Mouse (Mus musculus) bone marrow, adult 2 months (tissue): ENCODE measurements around the gene Med7. TPM values are rescaled to one million over a fixed set of nuclear protein-coding genes. Genes with fewer than 3 reads are reported as not detected.

Source experiments
- H3K27ac ChIP-seq: fragments of 200-500 bp; 2 replicates; pipeline ENCODE4 v1.5.1; 2012; ENCODE audit warnings: low read depth, mild to moderate bottlenecking, control low read depth, inconsistent platforms, low read length; ENCODE audit not compliant: control insufficient read depth, poor library complexity, insufficient read depth
- H3K4me1 ChIP-seq: fragments of 200-500 bp; 2 replicates; pipeline ENCODE4 v1.6.1; 2011; ENCODE audit warnings: low read length; ENCODE audit not compliant: control insufficient read depth, insufficient read depth
- H3K4me3 ChIP-seq: fragments of 200-500 bp; replicated peaks from 2 replicates; pipeline ENCODE3; 2011; ENCODE audit warnings: mild to moderate bottlenecking, low read depth, low read length, control low read depth; ENCODE audit not compliant: control insufficient read depth
- CTCF ChIP-seq: fragments of 200-500 bp; IDR thresholded peaks from 2 replicates; pipeline ENCODE4 v1.5.1; 2011; ENCODE audit warnings: low read length, control low read depth; ENCODE audit not compliant: control insufficient read depth, insufficient read depth
- POLR2A ChIP-seq: fragments of 200-500 bp; IDR thresholded peaks from 2 replicates; pipeline ENCODE4 v1.6.1; 2011; ENCODE audit warnings: low read depth, mild to moderate bottlenecking, control low read depth, low read length, borderline replicate concordance; ENCODE audit not compliant: control insufficient read depth
- WGBS: fragments of 180-500 bp; shearing (Covaris S2); methylation state at CpG from one replicate; pipeline ENCODE4 v1.1.7; 2018; 5-methylcytosine and 5-hydroxymethylcytosine counted together
- polyA plus RNA-seq: library from polyadenylated mRNA; stranded (reverse); fragments of >200 nt; gene quantifications from 2 replicates; pipeline ENCODE4 v1.2.4, GENCODE M21; 2011; ENCODE audit warnings: low replicate concordance; ENCODE audit not compliant: missing spikeins, insufficient read depth, insufficient read length

Gene Med7
- polyA plus RNA-seq, 1 experiment, result 41.4 TPM

DNA sequence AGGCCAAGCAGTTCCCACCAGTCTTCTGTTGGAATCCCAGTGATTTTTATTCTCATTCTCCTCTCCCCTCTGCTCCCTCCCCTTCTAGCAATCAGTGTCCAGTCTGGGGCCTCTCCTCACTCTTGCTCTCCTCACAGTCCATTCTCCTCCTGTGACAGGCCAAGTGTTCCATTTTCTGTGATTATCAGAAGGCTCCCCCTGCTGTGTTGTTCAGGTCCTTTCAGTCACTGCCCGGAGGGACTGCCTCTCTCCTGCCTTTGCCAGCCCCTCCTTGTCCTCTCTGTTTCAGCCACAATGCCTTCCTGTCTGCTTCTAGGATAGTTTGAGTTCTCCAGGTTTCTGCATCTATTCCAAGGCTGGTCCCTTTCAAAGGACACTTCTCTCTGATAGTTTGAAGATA lies 51.5 kb downstream of the Med7 start:
- H3K4me1 ChIP-seq, result no peaks in the 10 kb centered on the region
- H3K27ac ChIP-seq, result no peak overlapping the region
- TF ChIP-seq POLR2A, result no peak
- TF ChIP-seq CTCF, result no peak
- H3K4me3 ChIP-seq, result no peak overlapping the region
- 3% methylated on average over 1 of the region's 1 CpGs for WGBS

DNA sequence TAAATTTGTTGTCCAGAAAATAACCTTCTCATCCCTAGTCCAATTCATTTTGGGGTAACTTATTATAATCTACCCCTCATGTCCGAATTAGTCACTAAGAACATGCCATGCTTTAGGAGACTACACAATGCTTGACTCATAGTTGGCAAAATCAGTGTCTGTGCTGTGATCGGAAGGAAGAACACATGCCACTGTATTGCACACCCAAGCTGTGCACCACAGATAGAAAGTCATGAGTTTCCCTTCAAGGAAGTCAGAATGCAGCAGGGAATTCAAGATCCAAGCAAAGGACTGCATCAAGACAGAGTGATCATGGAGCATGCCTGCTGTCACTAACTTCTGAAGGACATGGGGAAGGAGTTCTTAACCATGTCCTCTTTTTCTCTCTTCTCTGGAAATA lies 51.9 kb downstream of the Med7 start:
- Histone ChIP-seq H3K27ac (no peak overlapping the region), H3K4me3 (no peak overlapping the region), H3K4me1 (no peaks in the 10 kb centered on the region)
- TF ChIP-seq CTCF (no peak), POLR2A (no peak)
- 62% methylated on average over 2 of the region's 2 CpGs for WGBS

Other genes starting within 250 kb of the Med7 start
- not detected in 2 replicates for gene Fndc9, start 201.4 kb upstream of the Med7 start, polyA plus RNA-seq
- gene Cyfip2, start 124.1 kb upstream of the Med7 start, polyA plus RNA-seq, result 13.4 and 32.6 TPM in 2 replicates
- gene Itk, start 47.4 kb upstream of the Med7 start, polyA plus RNA-seq, result 0.68 and 4.4 TPM in 2 replicates
- gene Fam71b, start 40.4 kb upstream of the Med7 start, polyA plus RNA-seq, result not detected in 2 replicates
- 1.3 and 1.4 TPM in 2 replicates for gene Havcr2, start 18.0 kb downstream of the Med7 start, polyA plus RNA-seq
- gene Gm12169, start 87.3 kb downstream of the Med7 start, polyA plus RNA-seq, result not detected in 2 replicates
- not detected in 2 replicates for gene BC053393, start 134.6 kb downstream of the Med7 start, polyA plus RNA-seq
- gene Dppa1, start 192.3 kb downstream of the Med7 start, polyA plus RNA-seq, result not detected in 2 replicates